Mouse (Mus musculus): ENCODE results near the gene 1700028K03Rik. TPM values are rescaled to one million over a fixed set of nuclear protein-coding genes. Genes with fewer than 3 reads are reported as not detected.

Gene 1700028K03Rik
- 0.08 TPM in 2 replicates for polyA plus RNA-seq (2015; fragmentation: Nextera tagmentation; extraction: Ambion mirVana)

DNA sequence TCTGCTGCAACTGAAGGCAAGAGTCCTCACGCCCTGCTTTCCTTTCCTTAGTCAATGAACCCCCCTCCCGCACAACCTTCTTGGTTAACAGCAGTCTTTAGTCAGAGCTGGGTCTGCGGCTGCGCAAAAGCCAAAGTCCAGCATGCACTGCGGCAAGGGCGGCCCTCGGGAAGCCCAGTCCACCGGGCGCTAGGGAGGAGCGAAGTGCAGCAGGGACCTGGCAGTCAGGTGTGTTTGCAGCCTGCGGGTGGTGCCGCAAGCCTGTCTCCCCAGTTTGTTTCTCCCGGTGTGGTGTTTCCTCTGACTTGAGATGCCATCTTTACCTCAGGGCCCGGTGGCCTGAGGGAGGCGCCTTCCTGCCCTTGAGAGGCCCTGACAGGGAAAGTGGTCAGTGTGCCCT is at the start of gene 1700028K03Rik:
TSS of gene 1700028K03Rik (plus strand) at position 129 of the 400 bp plus-strand sequence.
- no peaks in the 10 kb centered on the region for H3K27me3 ChIP-seq (ENCODE audit: control insufficient read depth, insufficient read depth, low read depth, low read length)
- no peaks in the 10 kb centered on the region for H3K4me1 ChIP-seq (replicated peaks; ENCODE audit: control insufficient read depth, insufficient read depth, low read length)
- no peak for ATAC-seq (ENCODE audit: low read depth)
- no peak within 1 kb of the TSS for H3K4me2 ChIP-seq (ENCODE audit: low read depth, low read length)
- H3K9ac ChIP-seq (ENCODE audit: low read length): no peak within 1 kb of the TSS
- 66% methylated on average over 15 of the region's 15 CpGs for WGBS
- no peaks in the 10 kb centered on the region for H3K9me3 ChIP-seq (ENCODE audit: control insufficient read depth, low read length)
- no peak within 1 kb of the TSS for H3K27ac ChIP-seq (ENCODE audit: low read length)
- H3K36me3 ChIP-seq (ENCODE audit: control insufficient read depth, insufficient read depth, low read length): no peaks in the 10 kb centered on the region
- H3K4me3 ChIP-seq (ENCODE audit: low read length): no peak within 1 kb of the TSS

DNA sequence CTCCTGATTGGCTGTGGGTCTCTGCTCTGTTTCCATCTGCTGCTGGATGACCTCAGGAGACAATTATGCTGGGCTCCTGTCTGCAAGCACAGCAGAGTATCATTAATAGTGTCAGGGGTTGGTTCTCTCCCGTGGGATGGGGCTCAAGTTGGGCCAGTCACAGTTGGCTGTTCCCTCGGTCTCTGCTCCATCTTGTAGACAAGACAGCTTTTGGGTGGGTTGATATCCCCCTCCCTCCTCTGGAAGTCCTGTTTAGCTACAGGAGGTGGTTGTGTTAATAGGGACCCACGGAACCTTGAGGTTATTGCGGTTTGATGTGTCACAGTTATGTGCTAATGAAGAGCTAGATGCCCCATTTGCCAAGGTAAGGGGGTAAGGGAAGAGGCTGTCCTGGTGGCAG is 45.5 kb upstream of the 1700028K03Rik start:
- ATAC-seq (ENCODE audit: low read depth): no peak
- H3K27ac ChIP-seq (ENCODE audit: low read length): no peak overlapping the region
- H3K4me3 ChIP-seq (ENCODE audit: low read length): no peak overlapping the region
- H3K4me2 ChIP-seq (ENCODE audit: low read depth, low read length): no peak overlapping the region
- no peak overlapping the region for H3K9ac ChIP-seq (ENCODE audit: low read length)
- H3K4me1 ChIP-seq (replicated peaks; ENCODE audit: control insufficient read depth, insufficient read depth, low read length): no peaks in the 10 kb centered on the region
- H3K27me3 ChIP-seq (ENCODE audit: control insufficient read depth, insufficient read depth, low read depth, low read length): no peaks in the 10 kb centered on the region
- no peaks in the 10 kb centered on the region for H3K36me3 ChIP-seq (ENCODE audit: control insufficient read depth, insufficient read depth, low read length)
- no peaks in the 10 kb centered on the region for H3K9me3 ChIP-seq (ENCODE audit: control insufficient read depth, low read length)
- WGBS: 63% methylated on average over 4 of the region's 4 CpGs

DNA sequence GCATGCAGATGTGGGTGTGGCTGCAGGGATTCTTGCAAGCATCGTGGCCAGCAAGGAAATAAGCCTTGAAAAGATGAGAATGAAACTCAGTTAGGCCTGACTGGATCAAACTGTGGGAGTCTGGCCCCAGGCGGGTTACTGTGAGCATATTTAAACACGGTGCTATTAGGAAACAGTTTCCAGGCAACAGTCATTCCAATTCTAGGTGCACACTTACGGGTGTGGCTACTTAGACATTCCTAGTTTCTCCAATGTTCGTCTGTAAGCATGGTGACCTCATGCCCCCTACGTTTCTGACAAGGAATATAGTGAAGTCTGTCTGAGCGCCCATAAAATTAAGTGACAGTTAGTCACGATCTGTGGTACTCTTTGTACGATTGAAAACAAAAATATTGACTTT is 43.5 kb upstream of the 1700028K03Rik start:
- H3K4me3 ChIP-seq (ENCODE audit: low read length): no peak overlapping the region
- WGBS: 59% methylated on average over 9 of the region's 9 CpGs
- H3K4me1 ChIP-seq (replicated peaks; ENCODE audit: control insufficient read depth, insufficient read depth, low read length): no peaks in the 10 kb centered on the region
- peaks cover 3% of the 10 kb centered on the region; the same call in 1 of the 2 replicates for H3K9me3 ChIP-seq (ENCODE audit: control insufficient read depth, low read length)
- no peak overlapping the region for H3K27ac ChIP-seq (ENCODE audit: low read length)
- H3K36me3 ChIP-seq (ENCODE audit: control insufficient read depth, insufficient read depth, low read length): peaks cover 3% of the 10 kb centered on the region
- H3K27me3 ChIP-seq (ENCODE audit: control insufficient read depth, insufficient read depth, low read depth, low read length): no peaks in the 10 kb centered on the region
- H3K9ac ChIP-seq (ENCODE audit: low read length): no peak overlapping the region
- peak; percentile 73; the same call in 1 of the 2 replicates for ATAC-seq (ENCODE audit: low read depth)
- no peak overlapping the region for H3K4me2 ChIP-seq (ENCODE audit: low read depth, low read length)

DNA sequence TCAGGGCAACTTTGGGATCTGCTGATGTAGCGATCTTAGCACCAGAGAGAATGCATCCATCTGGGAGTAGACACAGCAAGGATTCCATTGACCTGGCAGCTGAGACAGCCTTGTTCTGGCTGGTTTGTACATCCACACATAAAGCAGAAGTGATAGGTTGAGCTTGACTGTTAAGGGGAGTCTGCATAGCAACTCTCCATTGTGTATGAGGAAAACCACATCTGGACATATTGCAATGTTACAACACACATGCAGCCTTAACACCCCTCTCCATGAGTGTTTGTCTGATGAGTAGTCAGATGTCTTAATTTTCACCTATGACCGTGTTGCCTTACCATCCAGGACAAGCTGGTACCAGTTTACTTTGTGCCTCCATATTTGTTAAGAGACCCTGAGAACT is 42.0 kb upstream of the 1700028K03Rik start:
- H3K9ac ChIP-seq (ENCODE audit: low read length): no peak overlapping the region
- ATAC-seq (ENCODE audit: low read depth): no peak
- peaks cover 3% of the 10 kb centered on the region for H3K36me3 ChIP-seq (ENCODE audit: control insufficient read depth, insufficient read depth, low read length)
- H3K27ac ChIP-seq (ENCODE audit: low read length): no peak overlapping the region
- H3K27me3 ChIP-seq (ENCODE audit: control insufficient read depth, insufficient read depth, low read depth, low read length): no peaks in the 10 kb centered on the region
- no peak overlapping the region for H3K4me3 ChIP-seq (ENCODE audit: low read length)
- peaks cover 3% of the 10 kb centered on the region; the same call in 1 of the 2 replicates for H3K9me3 ChIP-seq (ENCODE audit: control insufficient read depth, low read length)
- H3K4me1 ChIP-seq (replicated peaks; ENCODE audit: control insufficient read depth, insufficient read depth, low read length): no peaks in the 10 kb centered on the region
- WGBS: 85% methylated on average over 2 of the region's 2 CpGs
- no peak overlapping the region for H3K4me2 ChIP-seq (ENCODE audit: low read depth, low read length)

DNA sequence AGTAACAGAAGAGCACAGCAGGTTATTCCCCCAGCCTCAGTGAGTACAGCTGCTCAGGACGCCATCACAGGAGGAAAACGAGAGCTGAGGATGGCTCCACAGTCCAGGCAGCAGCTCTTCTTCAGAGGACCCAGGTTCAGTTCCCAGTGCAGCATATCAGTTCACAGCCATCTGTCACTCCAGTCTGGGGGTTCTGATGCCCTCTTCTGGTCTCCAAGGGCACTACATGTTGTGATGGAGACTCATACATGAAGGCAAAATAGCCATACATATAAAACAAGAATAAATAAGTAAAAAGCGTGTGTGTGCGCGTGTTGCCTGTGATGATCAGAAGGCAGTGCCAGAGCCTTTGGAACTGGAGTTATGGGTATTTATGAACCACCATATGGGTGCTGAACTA is 39.8 kb upstream of the 1700028K03Rik start:
- Histone ChIP-seq H3K4me3 (ENCODE audit: low read length) (no peak overlapping the region), H3K9ac (ENCODE audit: low read length) (no peak overlapping the region), H3K36me3 (ENCODE audit: control insufficient read depth, insufficient read depth, low read length) (peaks cover 3% of the 10 kb centered on the region), H3K4me2 (ENCODE audit: low read depth, low read length) (no peak overlapping the region), H3K27ac (ENCODE audit: low read length) (no peak overlapping the region), H3K27me3 (ENCODE audit: control insufficient read depth, insufficient read depth, low read depth, low read length) (no peaks in the 10 kb centered on the region), H3K9me3 (ENCODE audit: control insufficient read depth, low read length) (peaks cover 3% of the 10 kb centered on the region; the same call in 1 of the 2 replicates), H3K4me1 (replicated peaks; ENCODE audit: control insufficient read depth, insufficient read depth, low read length) (no peaks in the 10 kb centered on the region)
- no peak for ATAC-seq (ENCODE audit: low read depth)
- 97% methylated on average over 5 of the region's 5 CpGs for WGBS

DNA sequence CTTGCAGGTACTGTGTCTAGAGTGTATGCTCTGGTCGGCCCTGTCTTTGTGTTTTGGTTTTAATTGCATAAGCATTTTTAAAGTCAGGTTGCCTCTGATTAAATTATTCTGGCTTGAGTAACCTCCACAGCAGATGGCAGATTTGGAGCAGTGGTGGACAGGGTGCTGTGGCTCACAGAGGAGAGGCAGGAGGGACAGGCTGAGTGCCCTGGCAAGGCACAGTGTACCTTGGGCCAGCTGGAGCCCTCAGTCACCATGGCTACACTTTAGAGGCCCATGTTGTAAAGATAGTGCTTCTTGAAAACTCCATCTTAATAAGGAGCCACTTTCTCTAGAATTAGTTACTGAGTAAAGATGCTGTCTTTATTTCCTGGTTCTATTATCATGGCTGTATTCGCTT is 38.5 kb upstream of the 1700028K03Rik start:
- 86% methylated on average over 2 of the region's 2 CpGs for WGBS
- no peak overlapping the region for H3K4me2 ChIP-seq (ENCODE audit: low read depth, low read length)
- no peaks in the 10 kb centered on the region for H3K27me3 ChIP-seq (ENCODE audit: control insufficient read depth, insufficient read depth, low read depth, low read length)
- no peaks in the 10 kb centered on the region for H3K4me1 ChIP-seq (replicated peaks; ENCODE audit: control insufficient read depth, insufficient read depth, low read length)
- H3K27ac ChIP-seq (ENCODE audit: low read length): no peak overlapping the region
- ATAC-seq (ENCODE audit: low read depth): no peak
- no peak overlapping the region for H3K4me3 ChIP-seq (ENCODE audit: low read length)
- H3K36me3 ChIP-seq (ENCODE audit: control insufficient read depth, insufficient read depth, low read length): peaks cover 3% of the 10 kb centered on the region
- H3K9ac ChIP-seq (ENCODE audit: low read length): no peak overlapping the region
- H3K9me3 ChIP-seq (ENCODE audit: control insufficient read depth, low read length): peaks cover 3% of the 10 kb centered on the region; the same call in 1 of the 2 replicates

DNA sequence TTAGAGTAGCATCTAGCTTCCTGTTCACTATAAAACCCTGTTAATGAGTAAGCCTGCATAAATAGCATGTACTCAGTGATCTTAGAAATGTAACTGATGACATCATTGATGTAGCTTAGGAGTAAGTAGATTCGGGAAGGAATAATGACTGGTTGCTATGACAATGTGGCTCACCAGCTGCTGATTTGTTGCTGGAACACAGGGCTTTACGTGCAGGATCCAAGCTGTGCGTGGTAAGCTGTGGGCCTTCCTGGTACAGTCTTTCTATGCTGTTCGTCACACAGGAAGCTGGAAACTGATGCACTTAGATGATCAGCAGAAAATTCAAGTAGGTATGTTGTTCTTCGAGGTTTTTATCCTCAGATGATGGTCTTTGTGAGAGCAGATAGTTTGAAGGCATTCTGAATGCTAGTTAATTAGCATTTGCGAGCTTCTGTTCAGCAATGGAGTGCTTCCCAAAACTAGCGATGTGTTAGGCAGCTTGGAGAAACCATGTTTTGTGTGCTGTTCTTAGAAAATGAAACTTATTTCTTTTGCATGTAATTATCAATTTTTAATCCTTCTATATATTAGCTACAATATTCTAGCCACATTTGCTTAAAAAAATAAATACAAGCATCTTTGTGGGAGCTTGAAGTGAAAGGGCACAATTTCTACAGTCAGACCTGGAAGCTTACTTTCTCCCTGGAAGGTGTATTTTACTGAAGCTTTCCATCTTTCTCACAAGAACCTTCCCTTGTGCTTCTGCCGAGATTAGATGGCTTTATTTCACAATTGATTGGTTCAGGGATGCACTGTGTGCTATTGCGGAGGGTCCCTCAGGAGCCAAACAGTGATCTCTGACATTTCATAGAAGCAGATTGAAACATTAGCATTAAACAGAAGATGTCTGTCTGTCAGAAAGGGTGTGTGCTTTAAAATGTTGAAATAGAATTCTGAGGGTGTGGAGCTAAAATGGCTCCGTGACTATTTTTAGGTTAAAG is 36.7 kb upstream of the 1700028K03Rik start:
- Histone ChIP-seq H3K4me3 (ENCODE audit: low read length) (no peak overlapping the region), H3K4me1 (replicated peaks; ENCODE audit: control insufficient read depth, insufficient read depth, low read length) (no peaks in the 10 kb centered on the region), H3K9me3 (ENCODE audit: control insufficient read depth, low read length) (peaks cover 3% of the 10 kb centered on the region; the same call in 1 of the 2 replicates), H3K36me3 (ENCODE audit: control insufficient read depth, insufficient read depth, low read length) (peaks cover 3% of the 10 kb centered on the region), H3K27me3 (ENCODE audit: control insufficient read depth, insufficient read depth, low read depth, low read length) (no peaks in the 10 kb centered on the region), H3K9ac (ENCODE audit: low read length) (no peak overlapping the region), H3K27ac (ENCODE audit: low read length) (no peak overlapping the region), H3K4me2 (ENCODE audit: low read depth, low read length) (no peak overlapping the region)
- ATAC-seq (ENCODE audit: low read depth): no peak
- 66% methylated on average over 10 of the region's 10 CpGs for WGBS

DNA sequence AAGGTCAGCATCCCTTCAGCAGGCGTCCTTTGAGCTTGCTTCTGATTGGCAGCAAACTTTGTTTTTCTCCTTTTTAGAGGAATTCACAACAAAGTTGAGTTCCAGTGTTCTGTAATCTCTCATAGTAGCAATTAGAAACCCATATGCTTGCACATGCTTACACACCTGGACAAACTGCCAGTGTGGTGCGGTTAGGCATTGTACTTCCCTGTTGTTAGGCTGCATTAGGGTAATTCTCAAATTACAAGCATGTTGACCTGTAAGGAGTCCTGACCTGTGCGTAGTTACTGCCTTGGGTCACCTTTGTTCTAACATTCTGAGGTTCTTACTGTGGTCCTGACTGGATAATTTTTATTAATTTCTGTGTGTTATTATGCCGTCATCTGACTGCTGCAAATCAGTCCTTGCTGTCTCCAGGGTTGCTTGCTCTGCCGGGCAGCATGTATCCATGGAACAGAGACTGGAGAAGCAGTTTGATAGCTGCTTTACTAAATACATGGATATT is 35.7 kb upstream of the 1700028K03Rik start:
- H3K27me3 ChIP-seq (ENCODE audit: control insufficient read depth, insufficient read depth, low read depth, low read length): no peaks in the 10 kb centered on the region
- H3K9me3 ChIP-seq (ENCODE audit: control insufficient read depth, low read length): peaks cover 3% of the 10 kb centered on the region; the same call in 1 of the 2 replicates
- no peak overlapping the region for H3K9ac ChIP-seq (ENCODE audit: low read length)
- no peaks in the 10 kb centered on the region for H3K4me1 ChIP-seq (replicated peaks; ENCODE audit: control insufficient read depth, insufficient read depth, low read length)
- H3K36me3 ChIP-seq (ENCODE audit: control insufficient read depth, insufficient read depth, low read length): peaks cover 3% of the 10 kb centered on the region
- no peak overlapping the region for H3K27ac ChIP-seq (ENCODE audit: low read length)
- WGBS: 70% methylated on average over 5 of the region's 5 CpGs
- H3K4me3 ChIP-seq (ENCODE audit: low read length): no peak overlapping the region
- no peak for ATAC-seq (ENCODE audit: low read depth)
- H3K4me2 ChIP-seq (ENCODE audit: low read depth, low read length): no peak overlapping the region

DNA sequence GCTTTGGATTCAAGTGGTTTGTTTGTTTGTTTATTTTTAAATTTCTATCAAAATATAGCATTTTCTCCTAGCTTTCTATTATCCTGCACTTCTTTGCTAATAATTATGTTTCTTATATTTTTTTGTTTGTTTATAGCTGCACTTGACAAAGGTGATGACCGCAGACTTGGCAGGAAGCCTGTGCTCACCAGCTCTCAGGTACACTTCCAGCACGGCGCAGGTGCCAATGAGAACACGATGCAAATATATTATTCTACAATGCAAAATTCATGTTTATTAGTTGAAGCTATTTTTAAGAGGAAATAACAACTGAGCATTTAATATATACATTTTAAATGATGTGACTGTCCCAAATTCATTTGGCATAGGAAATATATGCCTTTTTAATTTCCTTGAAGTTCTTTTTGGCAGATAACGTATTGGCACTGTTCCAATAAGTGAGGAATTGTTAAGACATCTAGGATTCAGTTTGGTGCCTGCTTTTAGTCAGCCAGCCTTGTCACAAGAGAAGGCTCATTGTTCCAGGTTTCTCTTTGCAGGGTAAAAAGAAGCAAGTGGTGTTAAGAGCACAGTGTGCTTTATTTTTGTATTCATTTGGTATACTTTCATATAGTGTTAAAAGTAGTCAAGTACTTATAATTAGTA is 34.5 kb upstream of the 1700028K03Rik start:
- no peaks in the 10 kb centered on the region for H3K4me1 ChIP-seq (replicated peaks; ENCODE audit: control insufficient read depth, insufficient read depth, low read length)
- no peak overlapping the region for H3K27ac ChIP-seq (ENCODE audit: low read length)
- H3K27me3 ChIP-seq (ENCODE audit: control insufficient read depth, insufficient read depth, low read depth, low read length): no peaks in the 10 kb centered on the region
- WGBS: 75% methylated on average over 5 of the region's 5 CpGs
- H3K4me3 ChIP-seq (ENCODE audit: low read length): no peak overlapping the region
- no peak for ATAC-seq (ENCODE audit: low read depth)
- no peaks in the 10 kb centered on the region for H3K9me3 ChIP-seq (ENCODE audit: control insufficient read depth, low read length)
- H3K36me3 ChIP-seq (ENCODE audit: control insufficient read depth, insufficient read depth, low read length): no peaks in the 10 kb centered on the region
- H3K9ac ChIP-seq (ENCODE audit: low read length): no peak overlapping the region
- no peak overlapping the region for H3K4me2 ChIP-seq (ENCODE audit: low read depth, low read length)
